In the genomic region with DNA sequence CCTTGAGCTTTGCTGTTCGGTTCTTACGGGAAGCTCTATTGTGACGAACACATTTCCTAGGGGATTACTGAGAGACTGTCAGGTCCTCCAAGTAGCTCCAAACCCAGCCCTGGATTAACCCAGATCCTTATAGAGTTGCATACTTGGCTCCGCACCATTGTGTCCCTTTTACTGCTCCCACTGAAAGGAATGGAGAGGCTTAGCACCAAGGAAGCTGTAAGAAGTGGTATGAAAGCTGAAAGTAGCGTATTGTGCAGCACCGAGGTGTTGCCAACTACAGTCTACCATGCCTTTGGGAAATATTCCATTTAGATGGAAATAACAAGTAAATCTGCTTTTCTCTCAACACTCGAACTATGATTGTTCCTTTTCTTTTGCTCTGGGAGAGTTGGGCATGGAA, we compare ENCODE assay signal across 21 mouse cellular contexts. TPM values are rescaled to one million over a fixed set of nuclear protein-coding genes. Genes with fewer than 3 reads are reported as not detected.
DNase-seq lines count a peak whose midpoint lies in the region; ATAC-seq lines count a peak whose summit lies in the region.
"Had no signal": no experiment of that assay in that cellular context is flagged by ENCODE, and none has a peak within 500 bp of the region (broad histone marks: within the 10 kb centered on the region; RNA-seq: fewer than 3 reads in every experiment).

No protein-coding gene starts in this region.

- no peaks in the 10 kb centered on the region for H3K27me3 ChIP-seq in forebrain, embryonic 15.5 days
- H3K27me3 ChIP-seq in forebrain, embryonic 10.5 days (ENCODE audit: poor library complexity, severe bottlenecking) = no peaks in the 10 kb centered on the region
- H3K27me3 ChIP-seq in midbrain, embryonic 13.5 days = no peaks in the 10 kb centered on the region
- H3K27me3 ChIP-seq in midbrain, embryonic 10.5 days (ENCODE audit: low read depth, poor library complexity, severe bottlenecking) = no peaks in the 10 kb centered on the region
- no peaks in the 10 kb centered on the region for H3K27me3 ChIP-seq in midbrain, embryonic 16.5 days (ENCODE audit: control insufficient read depth, insufficient read depth, low read depth, low read length)
- H3K27me3 ChIP-seq: embryonic facial prominence, embryonic 13.5 days; heart, embryonic 12.5 days; intestine, embryonic 15.5 days had no signal

- DNase-seq in forebrain, embryonic 10.5 days (ENCODE audit: extremely low spot score, low spot score) = no peak
- DNase-seq in midbrain, embryonic 10.5 days (ENCODE audit: low spot score) = no peak
- DNase-seq in ZHBTc4 (ENCODE audit: low read depth, low spot score) = peak; percentile 2
- no peak for DNase-seq in cerebellum, postnatal 4 days (ENCODE audit: low spot score in 2 of 2)
- DNase-seq: adrenal gland, adult 8-10 months; adrenal gland, postnatal 36 days; cerebellum, adult 11 months; cerebellum, adult 8-10 months; cerebellum, postnatal 14 days; gastrocnemius, postnatal 14 days; heart, adult 2 months had no signal

- peak; percentile 35; the same call in 1 of the 2 replicates for ATAC-seq in forebrain, embryonic 15.5 days (replicated peaks)
- ATAC-seq in midbrain, embryonic 13.5 days = peak; percentile 68
- ATAC-seq in midbrain, embryonic 16.5 days = peak; percentile 76
- ATAC-seq: intestine, embryonic 15.5 days; Patski had no signal

- 61% methylated on average over 7 of the region's 7 CpGs for WGBS in forebrain, embryonic 15.5 days
- WGBS in forebrain, embryonic 10.5 days = 80% methylated on average over 7 of the region's 7 CpGs
- 48% methylated on average over 7 of the region's 7 CpGs for WGBS in midbrain, embryonic 13.5 days
- WGBS in midbrain, embryonic 10.5 days = 75% methylated on average over 7 of the region's 7 CpGs
- 51% methylated on average over 7 of the region's 7 CpGs for WGBS in midbrain, embryonic 16.5 days

- no peak overlapping the region for H3K4me2 ChIP-seq in forebrain, embryonic 15.5 days (replicated peaks)
- H3K4me2 ChIP-seq in midbrain, embryonic 13.5 days (replicated peaks) = no peak overlapping the region
- no peak overlapping the region for H3K4me2 ChIP-seq in midbrain, embryonic 16.5 days (ENCODE audit: low read length)
- H3K4me2 ChIP-seq: embryonic facial prominence, embryonic 13.5 days; heart, embryonic 12.5 days; hindbrain, embryonic 14.5 days; intestine, embryonic 15.5 days had no signal

- H3K9me3 ChIP-seq in forebrain, embryonic 15.5 days = no peaks in the 10 kb centered on the region
- H3K9me3 ChIP-seq in forebrain, embryonic 10.5 days = no peaks in the 10 kb centered on the region
- H3K9me3 ChIP-seq in midbrain, embryonic 13.5 days = no peaks in the 10 kb centered on the region
- H3K9me3 ChIP-seq in midbrain, embryonic 10.5 days (replicated peaks) = no peaks in the 10 kb centered on the region
- H3K9me3 ChIP-seq in midbrain, embryonic 16.5 days (replicated peaks; ENCODE audit: control insufficient read depth, low read length, poor library complexity, severe bottlenecking) = no peaks in the 10 kb centered on the region
- H3K9me3 ChIP-seq: embryonic facial prominence, embryonic 13.5 days; heart, embryonic 12.5 days; hindbrain, embryonic 10.5 days; intestine, embryonic 15.5 days had no signal

- H3K4me1 ChIP-seq in forebrain, embryonic 15.5 days = no peaks in the 10 kb centered on the region; the same call in 1 of the 2 replicates
- H3K4me1 ChIP-seq in forebrain, embryonic 10.5 days = no peaks in the 10 kb centered on the region
- H3K4me1 ChIP-seq in midbrain, embryonic 13.5 days (replicated peaks) = no peaks in the 10 kb centered on the region
- peaks cover 10% of the 10 kb centered on the region for H3K4me1 ChIP-seq in midbrain, embryonic 10.5 days
- no peaks in the 10 kb centered on the region for H3K4me1 ChIP-seq in midbrain, embryonic 16.5 days (ENCODE audit: control insufficient read depth, insufficient read depth, low read length)
- H3K4me1 ChIP-seq: embryonic facial prominence, embryonic 13.5 days; heart, embryonic 12.5 days; hindbrain, embryonic 10.5 days; intestine, embryonic 15.5 days had no signal

- no peak overlapping the region for H3K9ac ChIP-seq in forebrain, embryonic 15.5 days (replicated peaks)
- H3K9ac ChIP-seq in midbrain, embryonic 13.5 days (replicated peaks) = no peak overlapping the region
- H3K9ac ChIP-seq in midbrain, embryonic 16.5 days (ENCODE audit: low read depth, low read length) = no peak overlapping the region
- H3K9ac ChIP-seq: embryonic facial prominence, embryonic 13.5 days; heart, embryonic 12.5 days; hindbrain, embryonic 14.5 days; intestine, embryonic 15.5 days had no signal

- no peak overlapping the region for H3K27ac ChIP-seq in forebrain, embryonic 15.5 days (replicated peaks)
- no peak overlapping the region for H3K27ac ChIP-seq in forebrain, embryonic 10.5 days
- H3K27ac ChIP-seq in midbrain, embryonic 13.5 days = no peak overlapping the region
- H3K27ac ChIP-seq in midbrain, embryonic 10.5 days (replicated peaks) = no peak overlapping the region
- H3K27ac ChIP-seq in midbrain, embryonic 16.5 days (ENCODE audit: low read length) = no peak overlapping the region
- H3K27ac ChIP-seq: embryonic facial prominence, embryonic 13.5 days; heart, adult 2 months; hindbrain, embryonic 10.5 days; hindbrain, embryonic 14.5 days; intestine, embryonic 15.5 days had no signal

- H3K4me3 ChIP-seq in forebrain, embryonic 15.5 days = no peak overlapping the region
- H3K4me3 ChIP-seq in forebrain, embryonic 10.5 days = no peak overlapping the region
- H3K4me3 ChIP-seq in midbrain, embryonic 13.5 days (replicated peaks) = no peak overlapping the region
- no peak overlapping the region for H3K4me3 ChIP-seq in midbrain, embryonic 10.5 days
- no peak overlapping the region for H3K4me3 ChIP-seq in midbrain, embryonic 16.5 days (ENCODE audit: low read depth, low read length)
- H3K4me3 ChIP-seq: embryonic facial prominence, embryonic 13.5 days; heart, adult 2 months; heart, embryonic 12.5 days; hindbrain, embryonic 10.5 days; intestine, embryonic 15.5 days had no signal

- H3K36me3 ChIP-seq in forebrain, embryonic 15.5 days = no peaks in the 10 kb centered on the region
- H3K36me3 ChIP-seq in forebrain, embryonic 10.5 days (replicated peaks) = no peaks in the 10 kb centered on the region
- H3K36me3 ChIP-seq in midbrain, embryonic 13.5 days = no peaks in the 10 kb centered on the region
- H3K36me3 ChIP-seq in midbrain, embryonic 10.5 days = no peaks in the 10 kb centered on the region
- H3K36me3 ChIP-seq in midbrain, embryonic 16.5 days (ENCODE audit: control insufficient read depth, insufficient read depth, low read length) = no peaks in the 10 kb centered on the region
- H3K36me3 ChIP-seq: embryonic facial prominence, embryonic 13.5 days; heart, embryonic 12.5 days; hindbrain, embryonic 10.5 days; intestine, embryonic 15.5 days had no signal

RNA-seq across cellular contexts. Expression of a gene that starts 53.5 kb away (rescaled TPM):
- 0.95 and 1.5 TPM in 2 replicates for polyA plus RNA-seq in forebrain, embryonic 15.5 days (2015; fragmentation: Nextera tagmentation; extraction: Ambion mirVana)
- not detected in 2 replicates for polyA plus RNA-seq in forebrain, embryonic 10.5 days (2016; fragmentation: Nextera tagmentation; extraction: Ambion mirVana)
- 0.39 and 0.42 TPM in 2 replicates for polyA plus RNA-seq in midbrain, embryonic 13.5 days (2015; fragmentation: Nextera tagmentation; extraction: Ambion mirVana)
- polyA plus RNA-seq in midbrain, embryonic 10.5 days (2016; fragmentation: Nextera tagmentation; extraction: Ambion mirVana) = 0.24 and 0.25 TPM in 2 replicates
- 0.52 and 1.7 TPM in 2 replicates for polyA plus RNA-seq in midbrain, embryonic 16.5 days (2015; fragmentation: Nextera tagmentation; extraction: Ambion mirVana)
- polyA plus RNA-seq: heart, embryonic 16.5 days; Patski had no signal
